Mouse (Mus musculus): ENCODE results near the gene Tdpoz4.
"Not testable (repeated sequence)": the region's sequence is repeated elsewhere in the genome, so short reads cannot be mapped to it uniquely, and the experiment has no call there.

The Tdpoz4 gene

GRCm38 (mm10) chr3:93796098-93796497, at the start of gene Tdpoz4:
Tdpoz4 (plus strand) TSS chr3:93796398.
- not testable (repeated sequence) for DNase-seq (ENCODE audit: low read depth, low spot score)

- DNase-seq (ENCODE audit: low read depth, low spot score), result not testable (repeated sequence)
Measured at GRCm38 (mm10) chr3:93754022-93754421, 42.2 kb upstream of the Tdpoz4 start.

GRCm38 (mm10) chr3:93772700-93773099, 23.5 kb upstream of the Tdpoz4 start, which contains the start of gene Gm5773:
Gm5773 (plus strand) TSS chr3:93773000.
- DNase-seq (ENCODE audit: low read depth, low spot score), result not testable (repeated sequence)

- not testable (repeated sequence) for DNase-seq (ENCODE audit: low read depth, low spot score)
Measured at GRCm38 (mm10) chr3:93813341-93813740, 17.1 kb downstream of the Tdpoz4 start.

- not testable (repeated sequence) for DNase-seq (ENCODE audit: low read depth, low spot score)
Measured at GRCm38 (mm10) chr3:93825720-93826119, 29.5 kb downstream of the Tdpoz4 start, which contains the start of gene Tdpoz3. Tdpoz3 (plus strand) TSS chr3:93826020.

Data from A20 (cell line).